Mouse (Mus musculus) liver, postnatal 0 days (tissue): Measurements from ENCODE around the gene Pitpnb.

Experiments
- CTCF ChIP-seq: sonication (generic); IDR thresholded peaks from 2 replicates; pipeline ENCODE4 v1.5.1; 2016; ENCODE audit warnings: antibody characterized with exemption, low read depth
- EP300 ChIP-seq: IDR thresholded peaks from 2 replicates; pipeline ENCODE4 v1.6.1; 2016; ENCODE audit warnings: antibody characterized with exemption, low read depth, mild to moderate bottlenecking

- TF ChIP-seq EP300 (no peak), CTCF (no peak)
Measured at GRCm38 (mm10) chr5:111398471-111398870, 67.9 kb downstream of the Pitpnb start.
